Mouse (Mus musculus) gastrocnemius, postnatal 36 days (tissue): ENCODE data around the gene Stx5a. TPM values are rescaled to one million over a fixed set of nuclear protein-coding genes. Genes with fewer than 3 reads are reported as not detected.

Source experiments
- DNase-seq, 2 experiments: peaks; one replicate each; pipeline ENCODE4 v3.0.0; 2022
- intact Hi-C: fragments of 180-260 bp; cut with DNase I; formaldehyde crosslinking; loops from one replicate; pipeline ENCODE4 v1.15.1; 2025
- long read RNA-seq, 2 experiments: library from polyadenylated mRNA; stranded (forward); transcript quantifications; one replicate each; pipeline ENCODE4 v2.0.0; 2021
- total RNA-seq, 2 experiments: library from RNA; stranded (reverse); gene quantifications; 2 replicates each; pipeline ENCODE4 v1.2.3; 2021

Gene Stx5a
- total RNA-seq, result 10 to 100 TPM; 19.0 to 19.9 TPM
- long read RNA-seq, experiment 1, transcript Stx5a-213 (11 exons, 2,251 nt), result major isoform, 6 of 10 reads
- long read RNA-seq, experiment 1, partial matches to known transcripts, result 1 of 10 reads
- long read RNA-seq, experiment 1, other reads (novel, unspliced or antisense), result 1 of 10 reads
- long read RNA-seq, experiment 2, transcript Stx5a-213 (11 exons, 2,251 nt), result major isoform, 6 of 14 reads
- long read RNA-seq, experiment 2, partial matches to known transcripts, result 0 of 14 reads
- long read RNA-seq, experiment 2, other reads (novel, unspliced or antisense), result 3 of 14 reads

GRCm38 (mm10) chr19:8741243-8741869, at the start of gene Stx5a:
Gene Stx5a, plus strand, starts transcription at chr19:8741413.
- intact Hi-C loops, result no loop called here
- peak; percentile 94 to 96 for DNase-seq

- intact Hi-C loops, result no loop called here
- DNase-seq, result no peak
These were observed 49.2 kb upstream of the Stx5a start for GRCm38 (mm10) chr19:8691871-8692539.

GRCm38 (mm10) chr19:8692740-8693139, 48.5 kb upstream of the Stx5a start:
- intact Hi-C loops, result no loop called here
- DNase-seq, result no peak

GRCm38 (mm10) chr19:8695330-8695729, 45.9 kb upstream of the Stx5a start:
- intact Hi-C loops, result no loop called here
- no peak for DNase-seq

- intact Hi-C loops, result no loop called here
- no peak for DNase-seq
These were observed 41.6 kb upstream of the Stx5a start for GRCm38 (mm10) chr19:8699652-8700051.

GRCm38 (mm10) chr19:8702458-8702857, 38.8 kb upstream of the Stx5a start:
- intact Hi-C loops, result no loop called here
- DNase-seq, result peak in 1 of 2 experiments; percentile 26

- DNase-seq, result no peak
- intact Hi-C loops, result no loop called here
These were observed 37.6 kb upstream of the Stx5a start for GRCm38 (mm10) chr19:8703571-8703970.

GRCm38 (mm10) chr19:8705026-8705708, 36.0 kb upstream of the Stx5a start:
- no peak for DNase-seq
- intact Hi-C loops, result no loop called here

- no peak for DNase-seq
- intact Hi-C loops, result no loop called here
These were observed 35.0 kb upstream of the Stx5a start for GRCm38 (mm10) chr19:8706132-8706667.

GRCm38 (mm10) chr19:8706930-8707329, 34.3 kb upstream of the Stx5a start:
- intact Hi-C loops, result no loop called here
- no peak for DNase-seq

GRCm38 (mm10) chr19:8708954-8709353, 32.3 kb upstream of the Stx5a start:
- DNase-seq, result no peak
- intact Hi-C loops, result no loop called here

- DNase-seq, result no peak
- intact Hi-C loops, result loop anchor here (10.0 kb wide), 1 partner anchor 405 kb away; no protein-coding TSS in a partner anchor
These were observed 31.2 kb upstream of the Stx5a start for GRCm38 (mm10) chr19:8710057-8710456.

GRCm38 (mm10) chr19:8711506-8711905, 29.7 kb upstream of the Stx5a start:
- intact Hi-C loops, result loop anchor here (10.0 kb wide), 1 partner anchor 403 kb away; no protein-coding TSS in a partner anchor
- DNase-seq, result no peak

- intact Hi-C loops, result loop anchor here (10.0 kb wide), 1 partner anchor 403 kb away; no protein-coding TSS in a partner anchor
These were observed 29.0 kb upstream of the Stx5a start for GRCm38 (mm10) chr19:8711949-8712869.

GRCm38 (mm10) chr19:8712870-8713305, 28.3 kb upstream of the Stx5a start:
- DNase-seq, result peak; percentile 52 to 54
- intact Hi-C loops, result loop anchor here (10.0 kb wide), 1 partner anchor 402 kb away; no protein-coding TSS in a partner anchor

More at GRCm38 (mm10) chr19:8711949-8712869, 29.0 kb upstream of the Stx5a start:
- no peak for DNase-seq

GRCm38 (mm10) chr19:8713306-8713996, 27.8 kb upstream of the Stx5a start:
- intact Hi-C loops, result loop anchor here (10.0 kb wide), 1 partner anchor 401 kb away; no protein-coding TSS in a partner anchor
- peak; percentile 90 to 91 for DNase-seq

- DNase-seq, result no peak
- intact Hi-C loops, result loop anchor here (10.0 kb wide), 1 partner anchor 401 kb away; no protein-coding TSS in a partner anchor
These were observed 27.1 kb upstream of the Stx5a start for GRCm38 (mm10) chr19:8713997-8714652.
